Mouse (Mus musculus) midbrain, embryonic 11.5 days (tissue): ENCODE data around the gene Krtap26-1. TPM values are rescaled to one million over a fixed set of nuclear protein-coding genes. Genes with fewer than 3 reads are reported as not detected.

Source experiments
- ATAC-seq: fragments of 200-750 bp; cut with Nextera tagmentation; 2 replicates; pipeline ENCODE4 v1.8.0; 2017; ENCODE audit warnings: moderate TSS enrichment, moderate library complexity; ENCODE audit not compliant: low FRiP score
- DNase-seq: peaks from one replicate; pipeline ENCODE4 v3.0.0; 2015; ENCODE audit warnings: low spot score; ENCODE audit errors: missing footprints
- H3K27ac ChIP-seq: fragments of 300-500 bp; sonication (generic); 2 replicates; pipeline ENCODE4 v1.5.1; 2014; ENCODE audit warnings: low read depth, low read length
- H3K27me3 ChIP-seq: fragments of 300-500 bp; sonication (generic); 2 replicates; pipeline ENCODE4 v1.6.1; 2014; ENCODE audit warnings: mild to moderate bottlenecking, low read length, moderate library complexity, mixed read lengths; ENCODE audit not compliant: control insufficient read depth, insufficient read depth
- H3K36me3 ChIP-seq: fragments of 300-500 bp; sonication (generic); 2 replicates; pipeline ENCODE4 v1.6.1; 2014; ENCODE audit warnings: mild to moderate bottlenecking, low read length, moderate library complexity, mixed read lengths; ENCODE audit not compliant: control insufficient read depth, insufficient read depth
- H3K4me1 ChIP-seq: fragments of 300-500 bp; sonication (generic); 2 replicates; pipeline ENCODE4 v1.6.1; 2014; ENCODE audit warnings: low read length; ENCODE audit not compliant: control insufficient read depth, insufficient read depth
- H3K4me2 ChIP-seq: fragments of 300-500 bp; sonication (generic); 2 replicates; pipeline ENCODE4 v1.6.1; 2014; ENCODE audit warnings: mild to moderate bottlenecking, moderate library complexity
- H3K4me3 ChIP-seq: fragments of 300-500 bp; sonication (generic); 2 replicates; pipeline ENCODE4 v1.5.1; 2014; ENCODE audit warnings: low read depth, low read length
- H3K9ac ChIP-seq: fragments of 300-500 bp; sonication (generic); 2 replicates; pipeline ENCODE4 v1.6.1; 2014; ENCODE audit warnings: low read length
- H3K9me3 ChIP-seq: fragments of 300-500 bp; sonication (generic); 2 replicates; pipeline ENCODE4 v1.6.1; 2016; ENCODE audit warnings: low read length; ENCODE audit not compliant: control insufficient read depth
- WGBS: fragments of 180-500 bp; shearing (Covaris S2); extraction: QIAGEN DNeasy Blood & Tissue Kit; methylation state at CpG from one replicate; pipeline ENCODE4 v1.1.7; 2014; 5-methylcytosine and 5-hydroxymethylcytosine counted together
- polyA plus RNA-seq: library from polyadenylated mRNA; unstranded; fragments of >200 nt; fragmentation: Nextera tagmentation; extraction: Ambion mirVana; gene quantifications from 2 replicates; pipeline ENCODE4 v1.2.1, GENCODE M21; 2014

The Krtap26-1 gene
- not detected in 2 replicates for polyA plus RNA-seq

- Histone ChIP-seq H3K9ac (no peak within 1 kb of the TSS), H3K27me3 (no peaks in the 10 kb centered on the region), H3K36me3 (no peaks in the 10 kb centered on the region), H3K4me2 (no peak within 1 kb of the TSS), H3K4me3 (no peak within 1 kb of the TSS), H3K9me3 (no peaks in the 10 kb centered on the region), H3K27ac (no peak within 1 kb of the TSS), H3K4me1 (no peaks in the 10 kb centered on the region)
- no peak for ATAC-seq
- WGBS = 90% methylated on average over 10 of the region's 10 CpGs
- DNase-seq = peak; percentile 59
Measured at GRCm38 (mm10) chr16:88647358-88647846, at the start of gene Krtap26-1. TSS of gene Krtap26-1 (minus strand) at chr16:88647796.

- H3K27ac ChIP-seq = no peak overlapping the region
- WGBS = 89% methylated on average over 4 of the region's 4 CpGs
- no peak overlapping the region for H3K9ac ChIP-seq
- no peaks in the 10 kb centered on the region for H3K36me3 ChIP-seq
- H3K9me3 ChIP-seq = no peaks in the 10 kb centered on the region
- H3K4me1 ChIP-seq = no peaks in the 10 kb centered on the region
- no peak for ATAC-seq
- H3K27me3 ChIP-seq = no peaks in the 10 kb centered on the region
- H3K4me2 ChIP-seq = no peak overlapping the region
- no peak overlapping the region for H3K4me3 ChIP-seq
- no peak for DNase-seq
Measured at GRCm38 (mm10) chr16:88696256-88696655, 48.7 kb upstream of the Krtap26-1 start.

- H3K4me3 ChIP-seq = no peak overlapping the region
- H3K27me3 ChIP-seq = no peaks in the 10 kb centered on the region
- peak; percentile 83 for ATAC-seq
- no peaks in the 10 kb centered on the region for H3K9me3 ChIP-seq
- DNase-seq = peak; percentile 84
- H3K36me3 ChIP-seq = no peaks in the 10 kb centered on the region
- no peak overlapping the region for H3K27ac ChIP-seq
- H3K4me1 ChIP-seq = peaks cover 3% of the 10 kb centered on the region; the same call in 1 of the 2 replicates
- WGBS = 41% methylated on average over 2 of the region's 2 CpGs
- H3K4me2 ChIP-seq = no peak overlapping the region
- no peak overlapping the region for H3K9ac ChIP-seq
Measured at GRCm38 (mm10) chr16:88681282-88681681, 33.7 kb upstream of the Krtap26-1 start.

- WGBS = 92% methylated on average over 6 of the region's 6 CpGs
- peaks cover 3% of the 10 kb centered on the region; the same call in 1 of the 2 replicates for H3K4me1 ChIP-seq
- no peak for ATAC-seq
- no peak for DNase-seq
- no peak overlapping the region for H3K4me2 ChIP-seq
- no peak overlapping the region for H3K27ac ChIP-seq
- no peaks in the 10 kb centered on the region for H3K27me3 ChIP-seq
- H3K9me3 ChIP-seq = no peaks in the 10 kb centered on the region
- no peaks in the 10 kb centered on the region for H3K36me3 ChIP-seq
- H3K4me3 ChIP-seq = no peak overlapping the region
- H3K9ac ChIP-seq = no peak overlapping the region
Measured at GRCm38 (mm10) chr16:88679099-88679498, 31.5 kb upstream of the Krtap26-1 start.

- ATAC-seq (no peak), DNase-seq (no peak)
- no peak within 1 kb of the TSS for H3K9ac ChIP-seq
- H3K27ac ChIP-seq = no peak within 1 kb of the TSS
- no peaks in the 10 kb centered on the region for H3K27me3 ChIP-seq
- H3K4me1 ChIP-seq = no peaks in the 10 kb centered on the region
- no peak within 1 kb of the TSS for H3K4me2 ChIP-seq
- H3K4me3 ChIP-seq = no peak within 1 kb of the TSS
- H3K36me3 ChIP-seq = no peaks in the 10 kb centered on the region
- WGBS = 94% methylated on average over 4 of the region's 4 CpGs
- H3K9me3 ChIP-seq = no peaks in the 10 kb centered on the region
Measured at GRCm38 (mm10) chr16:88671571-88671970, 24.0 kb upstream of the Krtap26-1 start, which contains the start of gene Krtap27-1. TSS of gene Krtap27-1 (minus strand) at chr16:88671671.

- Histone ChIP-seq H3K4me3 (no peak overlapping the region), H3K9me3 (no peaks in the 10 kb centered on the region), H3K4me2 (no peak overlapping the region), H3K36me3 (no peaks in the 10 kb centered on the region), H3K4me1 (no peaks in the 10 kb centered on the region), H3K27me3 (no peaks in the 10 kb centered on the region), H3K9ac (no peak overlapping the region), H3K27ac (no peak overlapping the region)
- WGBS = 85% methylated on average over 1 of the region's 1 CpGs
- DNase-seq (no peak), ATAC-seq (no peak)
Measured at GRCm38 (mm10) chr16:88657426-88657825, 9.8 kb upstream of the Krtap26-1 start.

- 79% methylated on average over 2 of the region's 2 CpGs for WGBS
- Histone ChIP-seq H3K4me3 (no peak overlapping the region), H3K27me3 (no peaks in the 10 kb centered on the region), H3K9ac (no peak overlapping the region), H3K4me2 (no peak overlapping the region), H3K9me3 (no peaks in the 10 kb centered on the region), H3K36me3 (no peaks in the 10 kb centered on the region), H3K4me1 (no peaks in the 10 kb centered on the region), H3K27ac (no peak overlapping the region)
- ATAC-seq (no peak), DNase-seq (peak; percentile 62)
Measured at GRCm38 (mm10) chr16:88651952-88652351, 4.4 kb upstream of the Krtap26-1 start.

- H3K4me3 ChIP-seq = no peak overlapping the region
- H3K9ac ChIP-seq = no peak overlapping the region
- ATAC-seq (no peak), DNase-seq (peak; percentile 47)
- no peaks in the 10 kb centered on the region for H3K4me1 ChIP-seq
- WGBS = 81% methylated on average over 1 of the region's 1 CpGs
- no peaks in the 10 kb centered on the region for H3K9me3 ChIP-seq
- no peaks in the 10 kb centered on the region for H3K27me3 ChIP-seq
- H3K27ac ChIP-seq = no peak overlapping the region
- no peaks in the 10 kb centered on the region for H3K36me3 ChIP-seq
- H3K4me2 ChIP-seq = no peak overlapping the region
Measured at GRCm38 (mm10) chr16:88651082-88651481, 3.5 kb upstream of the Krtap26-1 start.

- Histone ChIP-seq H3K27ac (no peak overlapping the region), H3K4me2 (no peak overlapping the region), H3K9ac (no peak overlapping the region), H3K9me3 (no peaks in the 10 kb centered on the region), H3K4me1 (no peaks in the 10 kb centered on the region), H3K4me3 (no peak overlapping the region), H3K27me3 (no peaks in the 10 kb centered on the region), H3K36me3 (no peaks in the 10 kb centered on the region)
- DNase-seq (no peak), ATAC-seq (no peak)
- WGBS = 79% methylated on average over 8 of the region's 8 CpGs
Measured at GRCm38 (mm10) chr16:88646366-88647111, 1.1 kb downstream of the Krtap26-1 start.
